Mouse (Mus musculus) heart, postnatal 0 days (tissue): ENCODE measurements around the gene Rrp7a.

ENCODE experiments used
- CTCF ChIP-seq: IDR thresholded peaks from 2 replicates; pipeline ENCODE4 v1.5.1; 2016; ENCODE audit warnings: antibody characterized with exemption, control low read depth, low read depth
- EP300 ChIP-seq: IDR thresholded peaks from 2 replicates; pipeline ENCODE4 v1.6.1; 2016; ENCODE audit warnings: antibody characterized with exemption, low read depth

- TF ChIP-seq CTCF: no peak
- TF ChIP-seq EP300: no peak
Observed at GRCm38 (mm10) chr15:83070942-83071341, 51.7 kb downstream of the Rrp7a start.
